Mouse (Mus musculus) c-Kit-positive CD71-negative TER-119-negative erythroid progenitor cells, embryonic 14.5 days (primary cell): Measurements from ENCODE around the gene Lmo7.

Source experiments
- DNase-seq: peaks from one replicate; pipeline ENCODE4 v3.0.0-alpha.2; 2013; ENCODE audit warnings: low read depth

Gene Lmo7

GRCm38 (mm10) chr14:101879050-101879694 is 149.4 kb downstream of the Lmo7 start:
- no peak for DNase-seq

GRCm38 (mm10) chr14:101882966-101883365 is 153.2 kb downstream of the Lmo7 start:
- no peak for DNase-seq

- no peak for DNase-seq
Measured at GRCm38 (mm10) chr14:101883787-101884186, 154.0 kb downstream of the Lmo7 start.

GRCm38 (mm10) chr14:101886320-101886719 is 156.6 kb downstream of the Lmo7 start:
- no peak for DNase-seq

- no peak for DNase-seq
Measured at GRCm38 (mm10) chr14:101891903-101892448, 162.2 kb downstream of the Lmo7 start.

- DNase-seq, result no peak
Measured at GRCm38 (mm10) chr14:101892496-101892895, 162.7 kb downstream of the Lmo7 start.

GRCm38 (mm10) chr14:101893215-101893614 is 163.5 kb downstream of the Lmo7 start:
- DNase-seq, result no peak

GRCm38 (mm10) chr14:101898250-101898649 is 168.5 kb downstream of the Lmo7 start:
- DNase-seq, result no peak

- no peak for DNase-seq
Measured at GRCm38 (mm10) chr14:101901496-101901895, 171.7 kb downstream of the Lmo7 start.

- no peak for DNase-seq
Measured at GRCm38 (mm10) chr14:101901976-101902375, 172.2 kb downstream of the Lmo7 start.

GRCm38 (mm10) chr14:101903722-101904121 is 174.0 kb downstream of the Lmo7 start:
- no peak for DNase-seq

GRCm38 (mm10) chr14:101911983-101912382 is 182.2 kb downstream of the Lmo7 start:
- DNase-seq, result no peak

GRCm38 (mm10) chr14:101912392-101912791 is 182.6 kb downstream of the Lmo7 start:
- DNase-seq, result no peak

- DNase-seq, result no peak
Measured at GRCm38 (mm10) chr14:101914321-101914720, 184.6 kb downstream of the Lmo7 start.

- DNase-seq, result no peak
Measured at GRCm38 (mm10) chr14:101915867-101916266, 186.1 kb downstream of the Lmo7 start.

- DNase-seq, result no peak
Measured at GRCm38 (mm10) chr14:101918471-101918870, 188.7 kb downstream of the Lmo7 start.

- no peak for DNase-seq
Measured at GRCm38 (mm10) chr14:101927646-101928244, 198.0 kb downstream of the Lmo7 start.

- no peak for DNase-seq
Measured at GRCm38 (mm10) chr14:101930576-101931447, 201.1 kb downstream of the Lmo7 start.

- DNase-seq, result no peak
Measured at GRCm38 (mm10) chr14:101931448-101931750, 201.6 kb downstream of the Lmo7 start.

- DNase-seq, result no peak
Measured at GRCm38 (mm10) chr14:101933551-101933950, 203.8 kb downstream of the Lmo7 start.

- peak; percentile 32 for DNase-seq
Measured at GRCm38 (mm10) chr14:101942971-101943370, 213.2 kb downstream of the Lmo7 start.

GRCm38 (mm10) chr14:101946711-101947516 is 217.2 kb downstream of the Lmo7 start:
- peak; percentile 29 for DNase-seq
